Mouse (Mus musculus): ENCODE data around the gene AC129217.1. TPM values are rescaled to one million over a fixed set of nuclear protein-coding genes. Genes with fewer than 3 reads are reported as not detected.

The AC129217.1 gene
- 1 to 10 TPM in 1 of 2 experiments, not detected in 1; 3.4 TPM for total RNA-seq (2021)
- long read RNA-seq, experiment 1, partial matches to known transcripts: 0 of 1 reads
- long read RNA-seq, experiment 1, other reads (novel, unspliced or antisense): 1 of 1 reads
- long read RNA-seq, experiment 2, partial matches to known transcripts: 0 of 22 reads
- long read RNA-seq, experiment 2, other reads (novel, unspliced or antisense): 22 of 22 reads

DNA sequence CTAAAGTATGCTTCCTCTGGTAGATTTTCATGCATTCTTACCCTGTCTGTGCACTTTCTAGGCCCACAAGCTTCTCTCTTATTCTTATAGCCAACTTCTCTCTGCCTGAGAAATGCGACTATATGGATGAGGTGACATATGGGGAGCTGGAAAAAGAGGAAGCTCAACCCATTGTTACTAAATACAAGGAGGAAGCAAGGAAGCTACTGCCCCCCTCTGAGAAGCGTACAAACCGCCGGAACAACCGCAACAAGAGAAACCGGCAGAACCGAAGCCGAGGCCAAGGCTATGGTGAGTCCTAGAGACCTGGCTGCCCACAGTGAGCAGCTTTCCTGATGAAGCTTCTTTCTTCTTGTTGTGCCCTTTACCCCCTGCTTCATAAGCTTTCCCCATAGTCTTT, at the start of gene AC129217.1:
Gene AC129217.1 (plus strand): TSS at position 114 of the 400 bp plus-strand sequence.
- no peak for DNase-seq (ENCODE audit: low spot score in 2 of 2)
- H3K4me3 ChIP-seq: no peak within 1 kb of the TSS
- no peak for TF ChIP-seq CTCF (conservative IDR thresholded peaks at IDR 0.05)
- peak within 1 kb of the TSS; percentile 75 for H3K27ac ChIP-seq

DNA sequence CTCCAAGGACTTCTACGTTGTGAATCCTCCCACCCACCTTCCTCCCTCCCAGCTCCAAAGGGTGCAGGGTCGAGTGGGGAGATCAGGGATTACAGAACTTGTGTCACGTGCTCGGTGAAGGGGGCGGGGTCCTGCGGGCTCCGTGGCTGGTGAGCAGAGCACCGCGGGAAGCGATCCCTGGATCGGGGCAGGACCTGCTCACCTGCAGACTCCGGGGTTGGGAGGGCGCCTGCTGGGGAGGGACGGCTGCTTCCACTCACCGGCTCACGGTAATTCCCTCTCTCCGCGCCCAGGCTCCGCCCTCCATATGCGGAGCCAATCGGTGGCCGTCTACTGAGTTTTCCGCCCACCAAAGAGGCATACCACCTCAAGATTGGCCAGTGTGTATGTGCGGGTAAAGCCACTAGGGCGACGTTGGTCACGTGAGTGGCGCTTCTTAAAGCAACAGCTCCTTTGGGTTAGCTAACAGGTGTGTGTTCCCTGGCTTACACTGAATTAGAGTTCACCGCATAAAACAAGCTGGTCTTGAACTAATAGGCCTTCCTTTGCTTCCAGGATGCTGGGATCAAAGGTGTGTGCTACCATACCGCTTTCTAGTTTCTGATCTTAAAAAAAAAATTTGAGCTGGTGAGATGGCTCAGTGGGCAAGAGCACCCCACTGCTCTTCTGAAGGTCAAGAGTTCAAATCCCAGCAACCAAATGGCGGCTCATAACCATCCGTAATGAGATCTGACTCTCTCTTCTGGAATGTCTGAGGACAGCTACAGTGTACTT, 43.4 kb upstream of the AC129217.1 start, which contains the start of gene Taf6l:
Gene Taf6l (minus strand): TSS at position 410 of the 774 bp plus-strand sequence.
- peak; percentile 78 for TF ChIP-seq CTCF (conservative IDR thresholded peaks at IDR 0.05)
- peak within 1 kb of the TSS; percentile 83 for H3K27ac ChIP-seq
- DNase-seq (ENCODE audit: low spot score in 2 of 2): peak; percentile 87 to 94
- peak within 1 kb of the TSS; percentile 82 for H3K4me3 ChIP-seq

DNA sequence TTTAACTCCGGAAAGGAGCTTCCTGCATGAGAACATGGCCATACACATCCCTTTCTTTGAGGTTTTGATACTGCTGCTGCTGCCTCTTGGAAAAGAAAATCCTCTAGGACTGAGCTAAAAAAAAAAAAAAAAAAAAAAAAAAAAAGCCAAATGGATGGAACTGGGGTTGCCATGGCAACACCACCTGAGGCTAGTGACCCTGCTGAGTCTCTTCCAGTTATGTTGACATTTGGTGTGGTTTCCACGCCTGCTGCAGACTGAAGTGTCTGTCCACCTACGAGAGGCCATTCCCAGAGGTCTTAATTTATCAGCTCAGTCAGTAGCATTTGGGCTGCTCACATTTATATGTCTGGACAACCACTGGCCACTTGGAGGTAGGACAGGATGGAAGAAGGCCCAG, 41.1 kb upstream of the AC129217.1 start:
- peak overlapping the region; percentile 89 for H3K27ac ChIP-seq
- no peak for TF ChIP-seq CTCF (conservative IDR thresholded peaks at IDR 0.05)
- DNase-seq (ENCODE audit: low spot score in 2 of 2): no peak
- no peak overlapping the region for H3K4me3 ChIP-seq

DNA sequence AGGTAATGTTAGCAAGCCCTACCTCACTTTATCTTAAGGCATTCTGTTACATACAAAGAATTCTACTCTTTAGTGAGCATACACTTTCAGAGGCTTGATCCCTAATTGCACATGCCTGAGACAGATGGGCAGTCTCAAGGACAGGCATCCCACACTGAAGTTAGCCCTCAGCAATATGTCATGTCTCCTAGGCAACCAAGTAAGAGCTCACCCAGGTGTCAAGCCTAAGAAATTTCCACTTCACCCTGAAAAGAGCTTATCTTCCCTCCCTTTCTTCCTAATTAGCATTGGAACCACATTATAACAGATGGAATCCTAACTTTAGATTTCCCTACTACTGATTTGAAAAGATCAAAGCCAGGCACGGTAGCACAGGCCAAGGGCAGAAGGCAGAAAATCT, 40.4 kb upstream of the AC129217.1 start:
- peak overlapping the region; percentile 89 for H3K27ac ChIP-seq
- no peak overlapping the region for H3K4me3 ChIP-seq
- peak in 1 of 2 experiments; percentile 34 for DNase-seq (ENCODE audit: low spot score in 2 of 2)
- TF ChIP-seq CTCF (conservative IDR thresholded peaks at IDR 0.05): no peak

DNA sequence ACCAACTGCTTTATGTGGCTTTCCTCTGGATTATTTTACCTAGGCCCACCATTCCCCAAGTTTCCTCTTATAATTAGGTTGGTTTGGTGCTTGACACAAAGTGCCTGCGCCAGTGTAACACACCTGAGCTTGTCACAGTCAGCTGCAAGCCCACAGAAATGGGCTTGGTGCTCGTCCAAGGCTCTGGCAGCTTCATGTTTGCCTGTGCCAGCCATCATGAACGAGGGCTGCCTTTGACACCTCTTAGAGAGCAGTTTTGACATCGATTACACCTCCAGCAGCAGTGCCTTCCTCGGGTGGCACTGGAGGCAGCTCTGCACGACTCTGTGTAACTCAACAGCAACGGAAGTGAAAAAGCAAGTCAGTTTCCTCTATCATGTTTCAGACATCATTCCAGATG, 39.4 kb upstream of the AC129217.1 start:
- peak overlapping the region; percentile 89 for H3K27ac ChIP-seq
- H3K4me3 ChIP-seq: no peak overlapping the region
- no peak for DNase-seq (ENCODE audit: low spot score in 2 of 2)
- no peak for TF ChIP-seq CTCF (conservative IDR thresholded peaks at IDR 0.05)

DNA sequence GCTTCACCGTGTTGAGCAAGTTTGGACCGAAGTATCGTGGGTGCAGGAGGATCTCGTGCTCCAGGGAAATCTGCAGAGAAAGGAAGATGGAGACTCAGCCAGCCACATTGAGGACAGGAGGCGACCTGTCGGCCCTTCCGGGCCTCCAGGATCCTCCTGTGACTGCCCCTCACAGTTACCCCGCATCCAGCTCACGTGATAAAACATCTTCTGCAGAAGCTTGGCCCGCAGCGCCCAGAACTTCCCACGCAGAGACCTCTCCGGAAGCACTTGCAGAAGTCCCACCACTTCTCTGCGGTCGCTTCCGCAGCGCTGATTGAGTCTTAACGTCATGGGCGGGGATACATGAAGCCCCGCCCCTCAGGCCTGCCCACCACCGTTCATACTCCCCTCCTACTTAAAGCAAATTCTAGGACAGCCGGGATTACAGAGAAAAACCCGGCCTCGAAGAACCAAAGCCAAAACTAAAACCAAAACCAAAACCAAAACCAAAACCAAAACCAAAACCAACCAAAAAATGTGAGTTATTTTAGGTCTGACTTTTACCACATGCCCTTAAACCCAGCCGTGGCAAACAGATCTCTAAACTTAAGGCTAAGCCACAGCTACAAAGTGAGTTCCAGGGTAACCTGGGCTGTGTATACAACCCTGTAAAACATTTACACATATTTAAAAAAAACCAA, 31.2 kb upstream of the AC129217.1 start, which contains the start of gene Polr2g:
Gene Polr2g (minus strand): TSS at position 314 of the 683 bp plus-strand sequence.
- peak; percentile 89 to 93 for DNase-seq (ENCODE audit: low spot score in 2 of 2)
- TF ChIP-seq CTCF (conservative IDR thresholded peaks at IDR 0.05): no peak
- Histone ChIP-seq H3K4me3 (peak within 1 kb of the TSS; percentile 92), H3K27ac (peak within 1 kb of the TSS; percentile 95)

DNA sequence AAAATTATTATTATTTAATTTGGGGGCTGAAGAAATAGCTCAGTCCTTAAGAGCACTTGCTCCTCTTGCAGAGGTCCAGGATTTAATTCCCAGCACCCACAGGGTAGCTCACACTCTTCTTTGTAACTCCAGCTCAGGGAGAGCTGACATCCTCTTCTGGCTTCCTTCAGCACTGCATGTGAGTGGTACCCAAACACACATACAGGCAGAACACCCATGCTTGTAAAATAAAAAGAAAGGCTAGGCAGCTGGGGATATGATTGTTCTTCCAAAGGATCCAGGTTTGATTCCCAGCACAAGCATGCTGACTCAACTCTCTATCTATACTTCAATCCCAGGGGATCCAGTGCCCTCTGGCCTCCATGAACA, 30.6 kb upstream of the AC129217.1 start:
- DNase-seq (ENCODE audit: low spot score in 2 of 2): no peak
- peak overlapping the region; percentile 95 for H3K27ac ChIP-seq
- TF ChIP-seq CTCF (conservative IDR thresholded peaks at IDR 0.05): peak; percentile 33
- H3K4me3 ChIP-seq: peak overlapping the region; percentile 92

DNA sequence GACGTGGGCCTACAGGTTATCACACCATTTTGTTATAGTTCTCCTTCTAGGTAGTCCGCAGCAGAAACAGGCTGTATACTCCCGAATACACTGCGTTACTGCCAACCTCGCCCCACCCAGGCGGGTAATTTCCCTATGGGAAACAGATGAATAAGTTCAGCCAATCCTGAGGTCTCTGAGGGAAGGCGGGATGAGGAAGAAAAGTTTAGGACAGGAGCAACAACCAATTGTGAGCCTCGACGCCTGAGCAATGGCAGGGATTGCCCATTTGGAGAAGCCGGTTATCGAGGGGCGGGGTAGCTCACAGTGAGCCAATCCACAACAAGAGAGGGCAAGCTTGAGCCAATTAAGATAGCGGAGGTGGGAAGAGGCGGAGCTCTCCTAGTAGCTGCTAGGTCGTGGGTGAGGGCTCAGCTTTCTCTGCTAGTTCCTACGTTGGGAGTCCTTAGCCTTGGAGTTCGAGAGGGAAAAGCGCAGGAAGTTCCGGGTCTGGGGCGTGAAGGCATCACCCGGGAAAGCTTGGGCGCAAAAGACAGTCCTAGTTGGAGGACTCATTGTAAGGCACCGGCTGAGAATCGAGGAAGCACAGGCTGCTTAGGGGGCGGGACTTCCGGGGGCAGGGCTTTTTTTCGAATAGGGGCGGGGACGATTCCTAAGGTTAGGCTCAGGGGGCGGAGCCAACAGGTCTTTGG, 27.3 kb upstream of the AC129217.1 start, which contains the start of gene Zbtb3:
Gene Zbtb3 (plus strand): TSS at position 426 of the 692 bp plus-strand sequence.
- peak; percentile 91 to 98 for DNase-seq (ENCODE audit: low spot score in 2 of 2)
- Histone ChIP-seq H3K27ac (peak within 1 kb of the TSS; percentile 90), H3K4me3 (peak within 1 kb of the TSS; percentile 64)
- TF ChIP-seq CTCF (conservative IDR thresholded peaks at IDR 0.05): no peak

DNA sequence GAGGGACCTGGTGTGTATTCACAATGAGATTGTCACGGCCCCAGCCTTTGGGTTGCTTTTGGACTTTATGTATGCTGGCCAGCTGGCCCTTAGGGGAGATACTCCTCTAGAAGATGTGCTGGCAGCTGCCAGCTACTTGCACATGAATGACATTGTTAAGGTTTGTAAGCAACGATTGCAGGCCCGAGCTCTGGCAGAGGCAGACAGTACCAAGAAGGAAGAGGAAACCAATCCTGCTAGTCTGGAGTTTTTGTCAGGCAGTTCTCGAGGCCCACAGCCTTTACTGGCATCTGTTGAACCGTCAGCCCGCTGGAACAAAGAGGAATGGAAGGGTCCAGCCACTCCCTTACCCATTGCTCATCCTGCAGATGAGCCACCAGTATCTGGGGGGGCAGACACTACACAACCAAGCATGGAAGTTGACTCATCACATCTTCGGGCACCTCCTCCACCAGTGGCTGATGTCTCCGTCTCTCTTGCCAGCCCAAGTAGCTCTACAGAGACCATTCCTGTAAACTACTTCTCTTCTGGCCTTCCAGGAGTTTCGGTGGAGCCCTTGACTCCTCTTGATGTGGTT, 26.3 kb upstream of the AC129217.1 start:
- peak overlapping the region; percentile 90; the same call in 1 of the 2 replicates for H3K27ac ChIP-seq
- no peak for TF ChIP-seq CTCF (conservative IDR thresholded peaks at IDR 0.05)
- no peak for DNase-seq (ENCODE audit: low spot score in 2 of 2)
- H3K4me3 ChIP-seq: peak overlapping the region; percentile 64

DNA sequence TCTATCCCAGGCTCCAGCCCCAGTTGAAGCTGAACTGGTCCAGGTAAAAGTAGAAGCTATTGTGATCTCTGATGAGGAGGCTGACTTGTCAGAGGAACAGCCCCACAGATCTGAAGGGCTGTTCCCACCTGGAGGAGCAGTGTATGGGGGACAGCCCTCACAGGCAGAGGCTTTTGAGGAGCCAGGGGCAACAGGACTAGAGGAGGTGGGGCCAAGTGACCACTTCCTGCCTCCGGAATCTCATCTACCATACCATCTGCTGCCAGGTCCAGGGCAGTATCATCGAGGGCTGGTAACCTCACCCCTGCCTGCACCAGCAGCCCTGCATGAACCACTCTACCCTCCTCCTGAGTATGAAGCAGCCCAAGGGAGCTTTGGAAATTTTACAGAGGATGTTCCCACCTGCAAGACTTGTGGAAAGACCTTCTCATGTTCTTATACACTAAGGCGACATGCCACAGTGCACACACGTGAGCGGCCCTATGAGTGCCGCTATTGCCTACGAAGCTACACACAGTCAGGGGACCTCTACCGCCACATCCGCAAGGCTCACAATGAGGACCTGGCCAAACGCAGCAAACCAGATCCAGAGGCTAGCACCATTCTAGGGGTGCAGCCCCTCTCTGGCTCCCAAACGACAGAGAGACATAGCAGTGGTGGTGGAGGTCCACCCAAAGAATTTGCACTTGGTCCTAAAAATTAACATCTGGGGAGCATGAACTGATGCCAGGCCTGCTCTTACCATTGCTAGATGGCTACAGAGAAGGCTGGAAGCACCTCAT, 25.5 kb upstream of the AC129217.1 start:
- Histone ChIP-seq H3K4me3 (no peak overlapping the region), H3K27ac (no peak overlapping the region)
- no peak for DNase-seq (ENCODE audit: low spot score in 2 of 2)
- no peak for TF ChIP-seq CTCF (conservative IDR thresholded peaks at IDR 0.05)

DNA sequence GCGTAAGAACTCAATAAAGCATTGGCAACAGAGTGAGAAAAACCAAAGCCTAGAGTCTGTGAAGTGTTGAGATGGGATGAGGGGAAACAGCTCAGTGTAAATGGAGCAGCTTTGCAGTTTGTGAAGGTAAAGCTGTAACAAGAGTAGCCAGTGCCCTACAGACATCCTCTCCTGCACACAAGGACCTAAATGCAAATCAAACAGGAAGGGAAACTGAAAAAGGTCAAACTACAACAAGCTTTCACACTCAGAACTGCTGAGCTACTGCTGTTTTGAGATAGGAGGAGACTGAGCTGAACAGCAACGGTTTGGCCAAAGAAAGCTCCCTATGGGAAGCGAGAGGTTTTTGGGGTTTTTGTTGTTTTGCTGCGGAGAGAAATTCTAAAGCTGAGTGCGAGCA, 22.8 kb upstream of the AC129217.1 start:
- H3K27ac ChIP-seq: peak overlapping the region; percentile 44; the same call in 1 of the 2 replicates
- DNase-seq (ENCODE audit: low spot score in 2 of 2): no peak
- no peak overlapping the region for H3K4me3 ChIP-seq
- TF ChIP-seq CTCF (conservative IDR thresholded peaks at IDR 0.05): no peak

All from layer of hippocampus, adult 2 months (tissue).